Mouse (Mus musculus) regulatory T cell (primary cell): ENCODE results near the gene Isy1.

Experiments
- in situ Hi-C: fragments of 300-600 bp; cut with MboI, MseI; formaldehyde crosslinking; loops from one replicate; pipeline ENCODE4 v1.15.1; 2025; ENCODE audit warnings: high pct_unique_total_duplicates

Isy1 gene

DNA sequence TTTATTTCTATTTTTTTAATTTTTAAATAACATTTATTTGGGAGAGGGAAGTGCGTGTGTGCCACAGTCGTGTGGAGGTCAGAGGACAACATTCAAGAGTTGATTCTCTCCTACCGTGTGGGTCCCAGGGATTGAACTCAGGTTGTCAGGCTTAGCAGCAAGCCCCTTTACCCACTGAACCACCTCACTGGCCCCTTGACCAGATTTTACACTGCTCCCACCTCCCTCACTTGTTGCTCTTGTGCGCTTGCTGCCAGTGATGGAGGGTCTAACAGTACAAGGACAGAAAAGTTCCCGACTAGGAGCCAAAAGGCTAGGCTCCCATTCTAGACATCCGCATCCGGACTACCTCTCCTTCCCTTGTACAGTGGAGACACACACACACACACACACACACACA is 33.1 kb downstream of the Isy1 start:
- in situ Hi-C loops: no loop called here

- in situ Hi-C loops: no loop called here
Measured at GRCm38 (mm10) chr6:87804886-87805285, 33.7 kb downstream of the Isy1 start.

DNA sequence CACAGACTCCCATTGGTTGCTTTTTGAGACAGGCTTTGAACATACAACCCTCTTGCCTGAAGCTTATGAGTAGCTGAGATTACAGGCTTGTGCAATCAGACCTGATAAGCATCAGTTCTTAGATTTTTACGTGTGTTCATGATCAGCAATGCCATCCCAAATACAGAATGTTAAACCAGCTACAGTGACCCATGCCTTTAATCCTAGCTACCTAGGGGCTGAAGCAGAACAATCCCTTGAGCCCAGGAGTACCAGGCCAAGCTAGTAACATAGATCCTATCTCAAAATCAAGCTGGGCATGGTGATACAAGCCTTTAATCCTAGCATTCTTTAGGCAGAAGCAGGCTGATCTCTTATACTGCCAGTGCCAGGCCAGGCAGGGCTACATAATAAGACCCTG is 34.6 kb downstream of the Isy1 start:
- in situ Hi-C loops: no loop called here

GRCm38 (mm10) chr6:87802462-87802861 is 36.1 kb downstream of the Isy1 start:
- in situ Hi-C loops: no loop called here

DNA sequence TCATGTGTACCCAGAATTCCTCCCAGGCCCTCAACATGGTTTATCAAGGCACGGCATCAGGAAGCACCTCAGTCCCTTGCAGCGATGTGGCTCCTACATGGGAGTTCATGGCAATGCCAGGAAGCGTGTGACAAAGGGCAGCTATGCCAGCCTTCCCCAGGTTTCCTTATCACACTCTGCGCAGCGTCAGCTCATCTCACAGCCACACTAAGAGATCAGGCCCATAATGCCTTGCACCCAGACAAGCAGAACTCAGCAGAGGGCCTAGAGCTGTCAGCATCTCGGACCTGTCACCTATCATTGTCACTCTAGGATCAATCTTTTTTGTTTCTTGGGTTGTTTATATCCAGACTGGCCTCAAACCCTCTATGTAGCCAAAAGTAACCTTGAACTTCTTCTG is 39.0 kb downstream of the Isy1 start:
- in situ Hi-C loops: no loop called here

DNA sequence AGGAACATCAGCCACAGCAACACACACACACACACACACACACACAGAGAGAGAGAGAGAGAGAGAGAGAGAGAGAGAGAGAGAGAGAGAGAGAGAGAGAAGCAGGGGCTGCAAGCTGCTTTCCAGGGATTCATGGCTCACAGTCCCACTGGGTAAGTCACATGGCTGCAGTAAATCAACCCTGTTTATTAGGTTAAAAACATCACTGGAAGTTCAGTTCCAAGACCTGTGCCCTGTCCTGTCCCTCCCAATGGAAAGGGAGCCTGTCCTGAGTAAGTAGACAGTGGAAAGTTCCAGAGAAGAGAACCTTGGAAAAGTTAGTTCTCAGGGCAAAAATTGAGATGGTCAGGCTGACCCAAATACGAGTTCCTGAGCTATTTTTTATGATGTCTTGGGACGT is 41.3 kb downstream of the Isy1 start:
- in situ Hi-C loops: no loop called here

- in situ Hi-C loops: no loop called here
Measured at GRCm38 (mm10) chr6:87796251-87796880, 42.2 kb downstream of the Isy1 start.

- in situ Hi-C loops: no loop called here
Measured at GRCm38 (mm10) chr6:87795385-87796150, 43.0 kb downstream of the Isy1 start.

DNA sequence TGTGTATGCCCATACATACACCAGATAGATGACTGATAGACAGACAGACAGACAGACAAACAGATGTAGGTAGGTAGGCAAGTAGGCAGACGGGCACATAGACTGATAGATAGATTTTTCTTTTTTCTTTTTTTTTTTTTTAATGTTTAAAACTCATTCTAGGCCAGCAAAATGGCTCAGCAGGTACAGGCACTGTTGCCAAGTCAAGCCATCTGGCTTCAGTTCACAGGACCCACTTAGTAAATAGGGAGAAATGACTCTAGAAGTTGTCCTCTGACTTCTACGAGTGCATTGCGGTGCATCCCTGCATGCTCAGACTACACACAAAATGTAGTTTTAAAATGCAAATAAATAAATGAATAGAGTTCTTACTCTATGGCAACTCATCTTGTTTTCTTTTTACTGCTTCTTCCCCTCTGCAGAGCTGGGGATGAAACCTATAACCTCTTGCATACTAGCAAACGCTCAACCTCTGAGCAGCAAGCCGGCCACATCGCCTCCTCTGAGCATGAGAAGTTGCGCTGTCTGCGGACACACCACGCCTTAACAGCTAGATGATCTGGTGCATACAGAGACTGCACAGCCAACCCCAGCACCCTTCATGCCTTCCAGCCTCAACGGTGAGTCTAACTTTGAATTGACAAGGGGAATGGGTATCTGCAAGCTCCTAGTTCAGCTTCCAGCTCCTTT is 44.6 kb downstream of the Isy1 start:
- in situ Hi-C loops: no loop called here

DNA sequence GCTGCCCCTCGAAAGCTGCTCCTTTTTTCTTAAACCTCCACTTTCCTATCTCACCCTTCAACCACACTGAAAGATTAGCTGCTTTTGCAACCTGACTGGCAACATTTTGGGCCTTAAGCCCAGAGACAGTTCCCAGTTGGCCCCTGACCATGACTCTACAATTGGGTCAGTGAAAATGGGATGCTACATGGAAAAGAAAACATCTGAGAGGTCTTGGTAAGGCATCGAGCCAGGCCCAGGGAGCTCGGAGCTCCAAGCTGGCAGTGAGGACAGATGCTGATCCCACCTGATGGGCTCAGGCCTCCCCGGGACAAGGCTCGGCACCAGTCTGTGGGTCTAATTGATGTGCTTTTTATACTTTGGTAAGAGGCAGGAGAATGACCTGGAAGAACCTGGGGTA is 46.8 kb downstream of the Isy1 start:
- in situ Hi-C loops: no loop called here

- in situ Hi-C loops: no loop called here
Measured at GRCm38 (mm10) chr6:87790779-87791480, 47.7 kb downstream of the Isy1 start.

DNA sequence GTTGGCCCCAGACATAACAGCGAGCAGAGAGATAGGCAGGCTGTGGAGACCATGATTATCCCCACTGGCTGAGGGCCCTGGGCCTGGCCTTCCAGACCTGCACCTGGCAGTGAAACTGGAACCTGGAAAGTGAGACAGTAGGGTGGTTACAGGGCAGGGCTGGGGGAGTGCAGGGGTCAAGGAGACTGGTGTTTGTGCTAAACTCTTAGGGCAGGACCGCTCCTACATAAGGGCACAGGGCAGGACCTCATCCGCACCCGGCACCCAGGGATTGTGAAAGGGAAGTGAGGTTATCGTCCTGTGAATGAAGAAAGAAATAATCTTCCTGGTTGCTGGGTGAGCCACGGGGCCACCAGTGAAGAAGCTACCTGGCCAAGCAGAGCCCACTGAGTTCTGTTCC is 48.8 kb downstream of the Isy1 start:
- in situ Hi-C loops: loop anchor here (10.0 kb wide), 1 partner anchor 1645 kb away; no protein-coding TSS in a partner anchor

- in situ Hi-C loops: loop anchor here (10.0 kb wide), 1 partner anchor 1646 kb away; no protein-coding TSS in a partner anchor
Measured at GRCm38 (mm10) chr6:87788896-87789587, 49.6 kb downstream of the Isy1 start.

GRCm38 (mm10) chr6:87788266-87788895 is 50.2 kb downstream of the Isy1 start:
- in situ Hi-C loops: loop anchor here (10.0 kb wide), 1 partner anchor 1646 kb away; no protein-coding TSS in a partner anchor

DNA sequence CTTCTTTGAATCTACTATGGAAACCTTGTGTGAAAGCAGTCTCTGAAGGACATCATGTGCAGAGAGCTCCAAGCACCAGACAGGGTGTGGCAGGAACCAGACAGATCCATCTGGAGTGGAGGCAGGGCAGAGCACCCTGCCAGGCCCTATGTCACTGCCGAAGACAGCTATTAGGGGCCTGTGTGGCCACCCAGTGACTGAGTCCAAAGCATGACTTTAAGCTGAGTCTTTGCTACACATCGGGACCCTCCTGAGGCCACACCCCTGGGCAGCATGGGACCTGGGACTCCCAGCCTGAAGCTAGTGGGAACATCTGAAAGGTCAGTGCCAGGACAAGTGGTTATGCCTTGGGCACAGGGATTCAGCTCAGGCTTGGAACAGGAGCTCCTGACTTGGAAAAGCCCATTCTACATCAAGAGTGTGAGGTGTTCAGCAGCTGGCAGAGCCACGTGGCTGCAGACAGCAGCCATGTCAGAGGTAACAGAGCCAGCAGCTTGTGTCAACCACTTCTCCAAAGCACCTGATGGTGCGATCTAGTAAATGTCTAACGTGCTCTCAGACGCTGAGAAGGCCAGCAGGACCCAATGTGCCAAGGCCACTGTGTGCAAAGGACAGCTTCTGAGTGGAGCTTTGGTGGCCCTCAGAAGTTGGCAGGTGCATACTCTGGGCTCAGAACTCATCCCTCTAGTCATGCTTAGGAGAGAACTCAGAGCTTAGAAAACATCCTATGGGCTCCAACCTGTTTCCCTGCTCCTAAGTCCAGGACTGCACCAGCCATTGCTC is 51.3 kb downstream of the Isy1 start:
- in situ Hi-C loops: loop anchor here (10.0 kb wide), 1 partner anchor 1648 kb away; no protein-coding TSS in a partner anchor

- in situ Hi-C loops: loop anchor here (10.0 kb wide), 1 partner anchor 1648 kb away; no protein-coding TSS in a partner anchor
Measured at GRCm38 (mm10) chr6:87786621-87787020, 52.0 kb downstream of the Isy1 start.

DNA sequence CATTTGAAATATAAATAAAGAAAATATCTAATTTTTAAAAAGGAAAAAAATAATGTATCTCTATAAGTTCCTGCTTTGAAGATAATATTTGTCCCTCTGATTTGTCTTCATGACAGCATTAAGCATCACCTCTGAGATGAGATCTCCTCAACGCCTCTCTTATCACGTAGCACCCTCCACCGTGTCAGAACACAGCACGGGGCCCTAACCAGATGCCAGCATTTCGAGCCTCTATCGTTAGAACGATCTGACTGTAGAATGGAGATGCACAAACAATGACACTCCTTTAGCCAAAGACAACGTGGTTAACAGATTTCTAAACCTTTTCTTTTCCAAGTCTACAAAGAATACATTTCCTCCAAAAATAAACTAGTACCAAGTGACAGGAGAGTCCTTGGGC is 54.6 kb downstream of the Isy1 start:
- in situ Hi-C loops: loop anchor here (10.0 kb wide), 1 partner anchor 1651 kb away; no protein-coding TSS in a partner anchor

DNA sequence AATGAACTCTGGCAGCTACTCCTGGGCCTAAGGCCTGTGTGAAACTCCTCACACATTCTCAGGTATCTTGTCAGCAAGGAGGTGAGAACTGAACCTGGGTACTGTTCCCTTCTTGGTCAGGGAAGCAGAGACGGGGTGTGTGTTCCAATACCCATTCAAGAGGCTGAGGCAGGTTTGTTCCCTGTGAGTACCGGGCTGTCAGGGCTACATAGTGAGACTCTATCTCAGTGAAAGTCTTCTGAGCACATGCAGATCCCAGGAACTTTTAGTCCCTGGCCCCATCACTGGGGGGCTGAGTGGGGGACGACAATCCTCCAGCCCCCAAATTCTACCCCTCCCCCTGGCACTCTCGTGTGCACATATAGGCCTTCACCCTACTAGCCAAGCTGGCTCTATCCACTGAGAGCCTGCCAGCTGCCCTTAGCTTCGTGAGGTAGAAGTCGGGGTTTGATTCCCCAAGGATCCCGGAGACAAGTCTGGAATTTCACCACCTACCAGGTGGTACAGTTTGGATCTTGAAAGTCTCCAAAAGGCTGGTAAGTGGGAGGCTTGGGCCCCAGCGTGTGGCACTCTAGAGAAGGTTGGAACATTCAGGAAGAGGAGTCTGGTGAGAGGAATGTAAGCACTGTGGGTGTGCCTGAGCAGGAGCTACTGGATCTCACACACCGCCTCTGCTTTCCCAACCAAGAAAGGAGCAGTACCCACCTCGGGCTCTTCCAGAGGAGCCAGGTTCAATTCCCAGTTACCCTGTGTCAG is 57.9 kb downstream of the Isy1 start:
- in situ Hi-C loops: loop anchor here (10.0 kb wide), 1 partner anchor 1654 kb away; no protein-coding TSS in a partner anchor
